Mouse (Mus musculus) C2C12 (cell line): ENCODE results near the gene Ror2.

Source experiments
- CEBPB ChIP-seq: IDR thresholded peaks from one replicate; pipeline ENCODE4 v1.6.1; 2011; ENCODE audit warnings: low read depth, mild to moderate bottlenecking, control low read depth, moderate library complexity
- CTCF ChIP-seq: IDR thresholded peaks from one replicate; pipeline ENCODE4 v1.5.1; 2011; ENCODE audit not compliant: control insufficient read depth, insufficient read depth, insufficient read length
- MYOD1 ChIP-seq: IDR thresholded peaks from one replicate; pipeline ENCODE4 v1.6.1; 2011; ENCODE audit warnings: low read depth; ENCODE audit not compliant: control insufficient read depth, insufficient read length
- USF1 ChIP-seq: IDR thresholded peaks from one replicate; pipeline ENCODE4 v1.6.1; 2011; ENCODE audit warnings: low read depth, mild to moderate bottlenecking, control low read depth, moderate library complexity

DNA sequence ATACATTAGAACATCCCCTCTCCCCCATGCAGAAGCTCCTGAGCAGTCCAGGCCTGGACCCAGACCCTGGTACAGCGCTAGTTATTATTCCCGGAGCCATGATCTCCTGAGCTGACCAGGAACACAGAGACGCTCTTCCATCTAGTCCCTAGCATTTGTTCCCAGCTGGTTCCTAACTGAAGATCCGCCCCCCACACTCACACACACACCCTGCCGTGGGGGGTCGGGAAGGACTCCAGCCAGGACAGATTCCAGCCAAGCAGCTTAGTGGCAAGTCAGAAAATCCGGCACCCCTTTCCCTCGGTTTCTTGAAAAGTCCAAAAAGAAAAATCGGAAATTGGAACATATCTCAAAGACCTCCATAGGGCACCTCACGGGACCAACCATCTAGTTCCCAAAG, 48.5 kb downstream of the Ror2 start:
- TF ChIP-seq MYOD1: no peak
- TF ChIP-seq CTCF: no peak
- TF ChIP-seq CEBPB: no peak
- no peak for TF ChIP-seq USF1
